Mouse (Mus musculus): Measurements from ENCODE around the gene Adprhl2. TPM values are rescaled to one million over a fixed set of nuclear protein-coding genes. Genes with fewer than 3 reads are reported as not detected.

Adprhl2 gene
- polyA plus RNA-seq, 1 experiment from 2014 or later = 57.9 TPM

Other genes starting within 250 kb of the Adprhl2 start
- 49.1 and 51.2 TPM in 2 replicates for gene Lsm10, start 225.1 kb downstream of the Adprhl2 start, polyA plus RNA-seq (2014; fragmentation: Nextera tagmentation; extraction: Ambion mirVana)
- gene Stk40, start 217.7 kb downstream of the Adprhl2 start, polyA plus RNA-seq (2014; fragmentation: Nextera tagmentation; extraction: Ambion mirVana) = 24.2 and 25.2 TPM in 2 replicates
- gene Eva1b, start 174.0 kb downstream of the Adprhl2 start, polyA plus RNA-seq (2014; fragmentation: Nextera tagmentation; extraction: Ambion mirVana) = 13.5 and 19.2 TPM in 2 replicates
- 1.1 TPM in 2 replicates for gene Sh3d21, start 158.2 kb downstream of the Adprhl2 start, polyA plus RNA-seq (2014; fragmentation: Nextera tagmentation; extraction: Ambion mirVana)
- gene Thrap3, start 118.9 kb downstream of the Adprhl2 start, polyA plus RNA-seq (2014; fragmentation: Nextera tagmentation; extraction: Ambion mirVana) = 127 and 139 TPM in 2 replicates
- gene Map7d1, start 65.4 kb downstream of the Adprhl2 start, polyA plus RNA-seq (2014; fragmentation: Nextera tagmentation; extraction: Ambion mirVana) = 84.2 and 90.0 TPM in 2 replicates
- gene Trappc3, start 59.4 kb downstream of the Adprhl2 start, polyA plus RNA-seq (2014; fragmentation: Nextera tagmentation; extraction: Ambion mirVana) = 40.7 and 45.9 TPM in 2 replicates
- 8.1 and 9.9 TPM in 2 replicates for gene Col8a2, start 34.9 kb downstream of the Adprhl2 start, polyA plus RNA-seq (2014; fragmentation: Nextera tagmentation; extraction: Ambion mirVana)
- 7.2 and 8.2 TPM in 2 replicates for gene Tekt2, start 4.0 kb upstream of the Adprhl2 start, polyA plus RNA-seq (2014; fragmentation: Nextera tagmentation; extraction: Ambion mirVana)
- 14.3 and 19.7 TPM in 2 replicates for gene Ago3, start 107.9 kb upstream of the Adprhl2 start, polyA plus RNA-seq (2014; fragmentation: Nextera tagmentation; extraction: Ambion mirVana)
- 14.3 and 15.0 TPM in 2 replicates for gene Ago1, start 146.9 kb upstream of the Adprhl2 start, polyA plus RNA-seq (2014; fragmentation: Nextera tagmentation; extraction: Ambion mirVana)
- gene Ago4, start 211.8 kb upstream of the Adprhl2 start, polyA plus RNA-seq (2014; fragmentation: Nextera tagmentation; extraction: Ambion mirVana) = 8.8 and 9.8 TPM in 2 replicates
- 3.7 and 5.8 TPM in 2 replicates for gene Clspn, start 235.2 kb upstream of the Adprhl2 start, polyA plus RNA-seq (2014; fragmentation: Nextera tagmentation; extraction: Ambion mirVana)

Measured in hindbrain, embryonic 14.5 days (tissue).